Mouse (Mus musculus) embryonic facial prominence, embryonic 12.5 days (tissue): Measurements from ENCODE around the gene 4930524B15Rik. TPM values are rescaled to one million over a fixed set of nuclear protein-coding genes. Genes with fewer than 3 reads are reported as not detected.
A peak's percentile ranks its signal among the peaks of the same experiment; 100 is the strongest.

Experiments used
- ATAC-seq: fragments of 200-750 bp; cut with Nextera tagmentation; 2 replicates; pipeline ENCODE4 v1.8.0; 2017; ENCODE audit not compliant: insufficient number of reproducible peaks, insufficient read depth, low FRiP score, low TSS enrichment
- H3K27ac ChIP-seq: fragments of 300-500 bp; sonication (generic); 2 replicates; pipeline ENCODE4 v1.5.1; 2016; ENCODE audit warnings: mild to moderate bottlenecking
- H3K27me3 ChIP-seq: fragments of 300-500 bp; sonication (generic); 2 replicates; pipeline ENCODE4 v1.6.1; 2016; ENCODE audit warnings: mild to moderate bottlenecking, moderate library complexity
- H3K36me3 ChIP-seq: fragments of 300-500 bp; sonication (generic); 2 replicates; pipeline ENCODE4 v1.6.1; 2016; ENCODE audit warnings: mild to moderate bottlenecking
- H3K4me1 ChIP-seq: fragments of 300-500 bp; sonication (generic); 2 replicates; pipeline ENCODE4 v1.6.1; 2016
- H3K4me2 ChIP-seq: fragments of 300-500 bp; sonication (generic); replicated peaks from 2 replicates; pipeline ENCODE4 v1.6.1; 2016; ENCODE audit warnings: mild to moderate bottlenecking, moderate library complexity
- H3K4me3 ChIP-seq: fragments of 300-500 bp; sonication (generic); 2 replicates; pipeline ENCODE4 v1.5.1; 2016; ENCODE audit warnings: mild to moderate bottlenecking
- H3K9ac ChIP-seq: fragments of 300-500 bp; sonication (generic); 2 replicates; pipeline ENCODE4 v1.6.1; 2016; ENCODE audit warnings: mild to moderate bottlenecking, moderate library complexity
- H3K9me3 ChIP-seq: fragments of 300-500 bp; sonication (generic); 2 replicates; pipeline ENCODE4 v1.6.1; 2016; ENCODE audit warnings: mild to moderate bottlenecking, moderate library complexity
- WGBS: fragments of 180-500 bp; shearing (Covaris S2); methylation state at CpG from one replicate; pipeline ENCODE4 v1.1.7; 2016; 5-methylcytosine and 5-hydroxymethylcytosine counted together
- polyA plus RNA-seq: library from polyadenylated mRNA; unstranded; fragments of >200 nt; fragmentation: Nextera tagmentation; extraction: Ambion mirVana; gene quantifications from 2 replicates; pipeline ENCODE4 v1.2.1, GENCODE M21; 2016

4930524B15Rik gene
- polyA plus RNA-seq: 0.18 and 0.29 TPM in 2 replicates

GRCm38 (mm10) chr11:31965256-31966134 is at the start of gene 4930524B15Rik:
Gene 4930524B15Rik, plus strand, starts transcription at chr11:31965592.
- peak; percentile 47; the same call in 1 of the 2 replicates for ATAC-seq
- no peaks in the 10 kb centered on the region for H3K27me3 ChIP-seq
- 44% methylated on average over 49 of the region's 49 CpGs for WGBS
- no peak within 1 kb of the TSS for H3K27ac ChIP-seq
- peak within 1 kb of the TSS; percentile 26 for H3K4me3 ChIP-seq
- no peaks in the 10 kb centered on the region for H3K9me3 ChIP-seq
- no peaks in the 10 kb centered on the region for H3K4me1 ChIP-seq
- H3K4me2 ChIP-seq: peak within 1 kb of the TSS; percentile 51
- no peaks in the 10 kb centered on the region for H3K36me3 ChIP-seq
- 0 out of 2 replicates have a peak within 1 kb of the TSS, but pooled peaks have one; percentile 30 for H3K9ac ChIP-seq

GRCm38 (mm10) chr11:31917769-31918168 is 47.6 kb upstream of the 4930524B15Rik start:
- H3K27me3 ChIP-seq: no peaks in the 10 kb centered on the region
- H3K27ac ChIP-seq: no peak overlapping the region
- H3K36me3 ChIP-seq: no peaks in the 10 kb centered on the region
- 86% methylated on average over 1 of the region's 1 CpGs for WGBS
- no peaks in the 10 kb centered on the region for H3K4me1 ChIP-seq
- ATAC-seq: no peak
- H3K4me3 ChIP-seq: no peak overlapping the region
- H3K4me2 ChIP-seq: no peak overlapping the region
- H3K9ac ChIP-seq: no peak overlapping the region
- H3K9me3 ChIP-seq: no peaks in the 10 kb centered on the region

GRCm38 (mm10) chr11:31930051-31930450 is 35.3 kb upstream of the 4930524B15Rik start:
- no peak overlapping the region for H3K27ac ChIP-seq
- ATAC-seq: no peak
- no peaks in the 10 kb centered on the region for H3K27me3 ChIP-seq
- WGBS: 93% methylated on average over 10 of the region's 10 CpGs
- no peak overlapping the region for H3K9ac ChIP-seq
- no peaks in the 10 kb centered on the region for H3K4me1 ChIP-seq
- no peaks in the 10 kb centered on the region for H3K9me3 ChIP-seq
- no peak overlapping the region for H3K4me2 ChIP-seq
- H3K36me3 ChIP-seq: peaks cover 28% of the 10 kb centered on the region
- no peak overlapping the region for H3K4me3 ChIP-seq

GRCm38 (mm10) chr11:31935652-31936051 is 29.7 kb upstream of the 4930524B15Rik start:
- Histone ChIP-seq H3K36me3 (peaks cover 8% of the 10 kb centered on the region), H3K27me3 (no peaks in the 10 kb centered on the region), H3K4me1 (no peaks in the 10 kb centered on the region), H3K9me3 (no peaks in the 10 kb centered on the region), H3K9ac (no peak overlapping the region), H3K4me2 (no peak overlapping the region), H3K27ac (no peak overlapping the region), H3K4me3 (no peak overlapping the region)
- ATAC-seq: no peak
- WGBS: 39% methylated on average over 4 of the region's 4 CpGs

- Histone ChIP-seq H3K4me2 (no peak overlapping the region), H3K4me1 (no peaks in the 10 kb centered on the region), H3K9ac (no peak overlapping the region), H3K27ac (no peak overlapping the region), H3K36me3 (no peaks in the 10 kb centered on the region), H3K4me3 (no peak overlapping the region), H3K27me3 (no peaks in the 10 kb centered on the region), H3K9me3 (no peaks in the 10 kb centered on the region)
- ATAC-seq: no peak
- WGBS: 89% methylated on average over 10 of the region's 10 CpGs
Observed at GRCm38 (mm10) chr11:31936910-31937525, 28.4 kb upstream of the 4930524B15Rik start.

GRCm38 (mm10) chr11:31940898-31941639 is 24.3 kb upstream of the 4930524B15Rik start:
- Histone ChIP-seq H3K4me1 (no peaks in the 10 kb centered on the region), H3K36me3 (no peaks in the 10 kb centered on the region), H3K4me2 (no peak overlapping the region), H3K4me3 (no peak overlapping the region), H3K27ac (no peak overlapping the region), H3K27me3 (no peaks in the 10 kb centered on the region), H3K9me3 (no peaks in the 10 kb centered on the region), H3K9ac (no peak overlapping the region)
- 77% methylated on average over 13 of the region's 13 CpGs for WGBS
- ATAC-seq: no peak

- Histone ChIP-seq H3K4me2 (no peak overlapping the region), H3K36me3 (no peaks in the 10 kb centered on the region), H3K4me1 (no peaks in the 10 kb centered on the region), H3K9me3 (no peaks in the 10 kb centered on the region), H3K4me3 (no peak overlapping the region), H3K9ac (no peak overlapping the region), H3K27ac (no peak overlapping the region), H3K27me3 (no peaks in the 10 kb centered on the region)
- ATAC-seq: no peak
- 81% methylated on average over 4 of the region's 4 CpGs for WGBS
Observed at GRCm38 (mm10) chr11:31941640-31942638, 23.5 kb upstream of the 4930524B15Rik start.

- Histone ChIP-seq H3K4me2 (no peak overlapping the region), H3K27me3 (peaks cover 5% of the 10 kb centered on the region; the same call in 1 of the 2 replicates), H3K4me1 (peaks cover 9% of the 10 kb centered on the region), H3K9me3 (no peaks in the 10 kb centered on the region), H3K9ac (no peak overlapping the region), H3K27ac (no peak overlapping the region), H3K36me3 (no peaks in the 10 kb centered on the region), H3K4me3 (no peak overlapping the region)
- no peak for ATAC-seq
- WGBS: 85% methylated on average over 3 of the region's 3 CpGs
Observed at GRCm38 (mm10) chr11:31945471-31945870, 19.9 kb upstream of the 4930524B15Rik start.

GRCm38 (mm10) chr11:31948462-31949330 is 16.7 kb upstream of the 4930524B15Rik start:
- ATAC-seq: peak; percentile 31; the same call in 1 of the 2 replicates
- peaks cover 7% of the 10 kb centered on the region; the same call in 1 of the 2 replicates for H3K27me3 ChIP-seq
- WGBS: 11% methylated on average over 15 of the region's 15 CpGs
- no peaks in the 10 kb centered on the region for H3K36me3 ChIP-seq
- peaks cover 9% of the 10 kb centered on the region for H3K4me1 ChIP-seq
- peak overlapping the region; percentile 42 for H3K4me3 ChIP-seq
- peak overlapping the region; percentile 27; the same call in 1 of the 2 replicates for H3K9ac ChIP-seq
- no peaks in the 10 kb centered on the region for H3K9me3 ChIP-seq
- H3K27ac ChIP-seq: no peak overlapping the region
- peak overlapping the region; percentile 61 for H3K4me2 ChIP-seq

GRCm38 (mm10) chr11:31949331-31949785 is 16.0 kb upstream of the 4930524B15Rik start:
- Histone ChIP-seq H3K9ac (peak overlapping the region; percentile 27; the same call in 1 of the 2 replicates), H3K4me3 (peak overlapping the region; percentile 42), H3K27ac (no peak overlapping the region), H3K9me3 (no peaks in the 10 kb centered on the region), H3K27me3 (peaks cover 7% of the 10 kb centered on the region; the same call in 1 of the 2 replicates), H3K4me1 (peaks cover 9% of the 10 kb centered on the region), H3K4me2 (peak overlapping the region; percentile 61), H3K36me3 (no peaks in the 10 kb centered on the region)
- 3% methylated on average over 17 of the region's 17 CpGs for WGBS
- peak; percentile 85; the same call in 1 of the 2 replicates for ATAC-seq
